Mouse (Mus musculus) embryonic fibroblast, embryonic 13.5 days (primary cell): ENCODE results near the gene Asprv1.

ENCODE experiments used
- CTCF ChIP-seq: IDR thresholded peaks from 2 replicates; pipeline ENCODE4 v1.5.1; 2011; ENCODE audit warnings: mild to moderate bottlenecking, control low read depth, low read length, moderate library complexity, borderline replicate concordance; ENCODE audit not compliant: insufficient read depth
- POLR2A ChIP-seq: IDR thresholded peaks from 2 replicates; pipeline ENCODE4 v1.6.1; 2011; ENCODE audit warnings: low read depth, mild to moderate bottlenecking, control low read depth, low read length, moderate library complexity

DNA sequence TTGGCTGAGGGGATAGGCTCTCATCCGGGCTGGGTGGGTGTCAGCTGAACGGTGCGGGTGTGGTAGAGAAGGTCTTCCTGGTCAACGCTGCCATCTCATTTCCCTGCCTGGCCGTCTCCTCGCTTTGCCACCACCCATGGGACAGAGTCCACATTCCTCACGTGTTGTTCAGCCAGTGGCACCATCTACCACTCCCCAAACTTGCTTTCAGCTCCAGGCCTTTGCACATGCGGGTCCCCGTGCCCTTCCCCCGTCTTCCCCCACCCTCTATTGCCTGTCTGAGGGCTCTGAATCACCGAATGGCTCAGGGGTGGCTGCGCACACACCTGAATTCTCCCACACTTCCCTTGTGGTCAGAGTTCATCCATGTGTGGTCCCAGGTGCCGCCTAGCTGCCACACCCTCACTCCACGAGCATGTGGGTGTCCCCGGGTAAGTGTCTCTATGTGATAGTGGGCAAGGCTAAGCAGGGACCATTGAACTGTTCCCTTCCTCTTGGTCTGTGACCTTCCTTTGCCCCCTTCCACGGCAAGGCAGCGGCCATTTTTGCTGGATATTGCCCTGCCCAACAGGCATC lies 32.0 kb upstream of the Asprv1 start:
- TF ChIP-seq CTCF (no peak), POLR2A (no peak)
